In genomic region chr10:88376770-88377169, GRCm38 (mm10) we compare ENCODE assay signal across 8 mouse cellular contexts. TPM values are rescaled to one million over a fixed set of nuclear protein-coding genes. Genes with fewer than 3 reads are reported as not detected.
DNase-seq lines count a peak whose midpoint lies in the region; TF ChIP-seq lines count a peak whose summit lies in the region.

No protein-coding gene starts in this region.

- H3K4me3 ChIP-seq in lung, adult 2 months (replicated peaks; ENCODE audit: extremely low read depth, low read depth, low read length) = no peak overlapping the region

- DNase-seq in CD4-positive helper T cell, adult 2 months (ENCODE audit: low read depth, low spot score) = peak; percentile 83
- peak; percentile 93 to 98 for DNase-seq in adrenal gland, adult (ENCODE audit: inconsistent age in 2 of 2, low spot score in 1 of 2)
- peak; percentile 84 for DNase-seq in embryo, embryonic 10 days (ENCODE audit: low spot score)
- DNase-seq in gastrocnemius, postnatal 25 days = peak; percentile 71
- DNase-seq in kidney, postnatal 25 days = peak; percentile 84 to 92
- peak; percentile 86 for DNase-seq in lung, adult 2 months
- peak; percentile 89 for DNase-seq in retina, embryonic 14.5 days (ENCODE audit: low spot score)
- peak; percentile 90 for DNase-seq in thymus, postnatal 4 days

- no peak for TF ChIP-seq POLR2A in lung, adult 2 months (IDR thresholded peaks at IDR 0.05; ENCODE audit: borderline replicate concordance, extremely low read depth, low read depth, low read length)

- peaks cover 7% of the 10 kb centered on the region; the same call in 1 of the 2 replicates for H3K4me1 ChIP-seq in lung, adult 2 months (ENCODE audit: control insufficient read depth, insufficient read depth, low read length)

- 3% methylated on average over 11 of the region's 11 CpGs for WGBS in lung, adult 2 months

- peak; percentile 65 for TF ChIP-seq CTCF in lung, adult 2 months (IDR thresholded peaks at IDR 0.05; ENCODE audit: insufficient read depth, low read length)

RNA-seq across cellular contexts. Expression of gene Dram1, which starts 2.1 kb away (rescaled TPM):
- 1 to 10 TPM; 1.2 to 5.5 TPM for total RNA-seq in gastrocnemius, postnatal 25 days (2021)
- 326 and 360 TPM in 2 replicates for polyA plus RNA-seq in lung, adult 2 months (2012; rRNA removed)

RNA-seq across cellular contexts. Expression of gene Gnptab, which starts 2.2 kb away (rescaled TPM):
- total RNA-seq in gastrocnemius, postnatal 25 days (2021) = 10 to 100 TPM; 15.4 to 15.8 TPM
- polyA plus RNA-seq in lung, adult 2 months (2012; rRNA removed) = 12.4 and 16.6 TPM in 2 replicates
